Comparison of ENCODE assay signal across 8 mouse cellular contexts in genomic region chr13:95616512-95616911, GRCm38 (mm10). TPM values are rescaled to one million over a fixed set of nuclear protein-coding genes. Genes with fewer than 3 reads are reported as not detected.
DNase-seq lines count a peak whose midpoint lies in the region; ATAC-seq lines count a peak whose summit lies in the region.

No protein-coding gene starts in this region.

- peaks cover 40% of the 10 kb centered on the region for H3K4me1 ChIP-seq in lung, embryonic 15.5 days
- H3K4me1 ChIP-seq in forebrain, embryonic 15.5 days = peaks cover 30% of the 10 kb centered on the region
- peaks cover 36% of the 10 kb centered on the region for H3K4me1 ChIP-seq in liver, embryonic 11.5 days (replicated peaks; ENCODE audit: control insufficient read depth, insufficient read depth, low read length)
- peaks cover 10% of the 10 kb centered on the region; the same call in 1 of the 2 replicates for H3K4me1 ChIP-seq in stomach, embryonic 16.5 days (ENCODE audit: control insufficient read depth, insufficient read depth, low read length)

- peak overlapping the region; percentile 89; the same call in 1 of the 2 replicates for H3K9ac ChIP-seq in lung, embryonic 15.5 days
- H3K9ac ChIP-seq in forebrain, embryonic 15.5 days (replicated peaks) = peak overlapping the region; percentile 83
- peak overlapping the region; percentile 97 for H3K9ac ChIP-seq in liver, embryonic 11.5 days (ENCODE audit: low read depth, low read length)
- H3K9ac ChIP-seq in stomach, embryonic 16.5 days (ENCODE audit: low read length) = peak overlapping the region; percentile 93

- no peaks in the 10 kb centered on the region for H3K9me3 ChIP-seq in lung, embryonic 15.5 days
- no peaks in the 10 kb centered on the region for H3K9me3 ChIP-seq in forebrain, embryonic 15.5 days
- no peaks in the 10 kb centered on the region for H3K9me3 ChIP-seq in liver, embryonic 11.5 days (ENCODE audit: control insufficient read depth, low read length)
- no peaks in the 10 kb centered on the region for H3K9me3 ChIP-seq in stomach, embryonic 16.5 days (replicated peaks; ENCODE audit: control insufficient read depth, low read length)

- H3K27ac ChIP-seq in lung, embryonic 15.5 days = peak overlapping the region; percentile 7; the same call in 1 of the 2 replicates
- H3K27ac ChIP-seq in forebrain, embryonic 15.5 days (replicated peaks) = no peak overlapping the region
- H3K27ac ChIP-seq in liver, embryonic 11.5 days (ENCODE audit: low read depth, low read length) = peak overlapping the region; percentile 88
- peak overlapping the region; percentile 49; the same call in 1 of the 2 replicates for H3K27ac ChIP-seq in stomach, embryonic 16.5 days (ENCODE audit: low read length)

- no peak for DNase-seq in lung, postnatal 4 days
- peak; percentile 53 for DNase-seq in liver, embryonic 11.5 days (ENCODE audit: low spot score)
- DNase-seq in cerebellum, postnatal 36 days = no peak
- DNase-seq in thymus, postnatal 0 days (ENCODE audit: low spot score) = no peak
- DNase-seq in kidney, adult 9 months = no peak

- peak overlapping the region; percentile 75 for H3K4me3 ChIP-seq in lung, embryonic 15.5 days
- H3K4me3 ChIP-seq in forebrain, embryonic 15.5 days = peak overlapping the region; percentile 81
- H3K4me3 ChIP-seq in liver, embryonic 11.5 days (ENCODE audit: low read depth, low read length) = peak overlapping the region; percentile 92
- peak overlapping the region; percentile 92 for H3K4me3 ChIP-seq in stomach, embryonic 16.5 days (replicated peaks; ENCODE audit: low read length)

- H3K27me3 ChIP-seq in lung, embryonic 15.5 days = no peaks in the 10 kb centered on the region
- H3K27me3 ChIP-seq in forebrain, embryonic 15.5 days = no peaks in the 10 kb centered on the region
- no peaks in the 10 kb centered on the region for H3K27me3 ChIP-seq in liver, embryonic 11.5 days (replicated peaks; ENCODE audit: control insufficient read depth, insufficient read depth, low read length)
- H3K27me3 ChIP-seq in stomach, embryonic 16.5 days (ENCODE audit: control insufficient read depth, insufficient read depth, low read length) = no peaks in the 10 kb centered on the region

- ATAC-seq in lung, embryonic 15.5 days (ENCODE audit: borderline replicate concordance, extremely low read depth, low FRiP score, low TSS enrichment) = peak; percentile 21; the same call in 1 of the 2 replicates
- no peak for ATAC-seq in forebrain, embryonic 15.5 days (replicated peaks)
- peak; percentile 68 for ATAC-seq in liver, embryonic 11.5 days (replicated peaks; ENCODE audit: low FRiP score)
- no peak for ATAC-seq in stomach, embryonic 16.5 days (ENCODE audit: insufficient read depth, low FRiP score)

- peak overlapping the region; percentile 66 for H3K4me2 ChIP-seq in lung, embryonic 15.5 days
- peak overlapping the region; percentile 61 for H3K4me2 ChIP-seq in forebrain, embryonic 15.5 days (replicated peaks)
- peak overlapping the region; percentile 82 for H3K4me2 ChIP-seq in liver, embryonic 11.5 days
- H3K4me2 ChIP-seq in stomach, embryonic 16.5 days (ENCODE audit: low read depth, low read length) = peak overlapping the region; percentile 88

- WGBS in lung, embryonic 15.5 days = 11% methylated on average over 11 of the region's 11 CpGs
- WGBS in forebrain, embryonic 15.5 days = 55% methylated on average over 11 of the region's 11 CpGs
- WGBS in liver, embryonic 11.5 days = 21% methylated on average over 11 of the region's 11 CpGs
- 22% methylated on average over 11 of the region's 11 CpGs for WGBS in stomach, embryonic 16.5 days

- peaks cover 7% of the 10 kb centered on the region; the same call in 1 of the 2 replicates for H3K36me3 ChIP-seq in lung, embryonic 15.5 days
- no peaks in the 10 kb centered on the region for H3K36me3 ChIP-seq in forebrain, embryonic 15.5 days
- peaks cover 13% of the 10 kb centered on the region; the same call in 1 of the 2 replicates for H3K36me3 ChIP-seq in liver, embryonic 11.5 days (ENCODE audit: control insufficient read depth, insufficient read depth, low read length)
- no peaks in the 10 kb centered on the region for H3K36me3 ChIP-seq in stomach, embryonic 16.5 days (ENCODE audit: control insufficient read depth, insufficient read depth, low read length)

RNA-seq across cellular contexts. Expression of gene F2r, which starts 1.8 kb away (rescaled TPM):
- polyA plus RNA-seq in lung, embryonic 15.5 days (2015; fragmentation: Nextera tagmentation; extraction: Ambion mirVana) = 106 and 114 TPM in 2 replicates
- 78.9 and 82.8 TPM in 2 replicates for polyA plus RNA-seq in forebrain, embryonic 15.5 days (2015; fragmentation: Nextera tagmentation; extraction: Ambion mirVana)
- polyA plus RNA-seq in liver, embryonic 11.5 days (2014; fragmentation: Nextera tagmentation; extraction: Ambion mirVana) = 142 and 156 TPM in 2 replicates
- 62.5 and 65.0 TPM in 2 replicates for polyA plus RNA-seq in stomach, embryonic 16.5 days (2015; fragmentation: Nextera tagmentation; extraction: Ambion mirVana)
- polyA plus RNA-seq in thymus, postnatal 0 days (2015; fragmentation: Nextera tagmentation; extraction: Ambion mirVana) = 24.9 and 27.2 TPM in 2 replicates

Comparison
In these comparisons a context has a peak if more than half of its experiments do, and no peak if none do; other contexts are left out.
1. ATAC-seq: peak in lung, embryonic 15.5 days (single experiment) and liver, embryonic 11.5 days (single experiment); none in forebrain, embryonic 15.5 days (single experiment) and stomach, embryonic 16.5 days (single experiment).
2. Peak in every context shown above with its lines, with median percentiles within 50 percentile points of each other: H3K4me2 ChIP-seq, H3K4me3 ChIP-seq and H3K9ac ChIP-seq.